Mouse (Mus musculus) cerebellum, adult (tissue): ENCODE results near the gene Hes2.

Experiments used
- ATAC-seq: cut with Nextera tagmentation; 2 replicates; pipeline ENCODE4 v1.9.2; 2017; ENCODE audit warnings: mild to moderate bottlenecking, moderate library complexity, mixed read lengths; ENCODE audit not compliant: insufficient number of reproducible peaks, low FRiP score, low TSS enrichment

Gene Hes2

GRCm38 (mm10) chr4:152184353-152185035 is 25.8 kb downstream of the Hes2 start:
- ATAC-seq: no peak

GRCm38 (mm10) chr4:152185137-152185509 is 26.5 kb downstream of the Hes2 start:
- no peak for ATAC-seq

- ATAC-seq: no peak
Observed at GRCm38 (mm10) chr4:152185510-152186204, 27.0 kb downstream of the Hes2 start.

- no peak for ATAC-seq
Observed at GRCm38 (mm10) chr4:152186205-152187082, 27.8 kb downstream of the Hes2 start.

GRCm38 (mm10) chr4:152187142-152187541 is 28.5 kb downstream of the Hes2 start:
- no peak for ATAC-seq

GRCm38 (mm10) chr4:152188651-152189050 is 30.0 kb downstream of the Hes2 start:
- no peak for ATAC-seq

GRCm38 (mm10) chr4:152189071-152189470 is 30.4 kb downstream of the Hes2 start:
- ATAC-seq: no peak

- ATAC-seq: no peak
Observed at GRCm38 (mm10) chr4:152189691-152190090, 31.0 kb downstream of the Hes2 start.

- ATAC-seq: no peak
Observed at GRCm38 (mm10) chr4:152190096-152190653, 31.5 kb downstream of the Hes2 start.

GRCm38 (mm10) chr4:152190701-152191100 is 32.0 kb downstream of the Hes2 start:
- ATAC-seq: no peak

- ATAC-seq: no peak
Observed at GRCm38 (mm10) chr4:152192569-152192968, 33.9 kb downstream of the Hes2 start.

GRCm38 (mm10) chr4:152194476-152195175 is 36.0 kb downstream of the Hes2 start:
- no peak for ATAC-seq

GRCm38 (mm10) chr4:152196276-152196675 is 37.6 kb downstream of the Hes2 start:
- no peak for ATAC-seq

- ATAC-seq: no peak
Observed at GRCm38 (mm10) chr4:152197545-152197944, 38.9 kb downstream of the Hes2 start.

- no peak for ATAC-seq
Observed at GRCm38 (mm10) chr4:152199617-152200016, 41.0 kb downstream of the Hes2 start.

GRCm38 (mm10) chr4:152201492-152201891 is 42.8 kb downstream of the Hes2 start:
- no peak for ATAC-seq

- no peak for ATAC-seq
Observed at GRCm38 (mm10) chr4:152202418-152202817, 43.8 kb downstream of the Hes2 start.

- no peak for ATAC-seq
Observed at GRCm38 (mm10) chr4:152202905-152203304, 44.2 kb downstream of the Hes2 start.

GRCm38 (mm10) chr4:152204663-152205062 is 46.0 kb downstream of the Hes2 start:
- ATAC-seq: no peak

- ATAC-seq: no peak
Observed at GRCm38 (mm10) chr4:152206199-152206598, 47.5 kb downstream of the Hes2 start.
